Comparison of ENCODE assay signal across 8 mouse cellular contexts in the genomic region with DNA sequence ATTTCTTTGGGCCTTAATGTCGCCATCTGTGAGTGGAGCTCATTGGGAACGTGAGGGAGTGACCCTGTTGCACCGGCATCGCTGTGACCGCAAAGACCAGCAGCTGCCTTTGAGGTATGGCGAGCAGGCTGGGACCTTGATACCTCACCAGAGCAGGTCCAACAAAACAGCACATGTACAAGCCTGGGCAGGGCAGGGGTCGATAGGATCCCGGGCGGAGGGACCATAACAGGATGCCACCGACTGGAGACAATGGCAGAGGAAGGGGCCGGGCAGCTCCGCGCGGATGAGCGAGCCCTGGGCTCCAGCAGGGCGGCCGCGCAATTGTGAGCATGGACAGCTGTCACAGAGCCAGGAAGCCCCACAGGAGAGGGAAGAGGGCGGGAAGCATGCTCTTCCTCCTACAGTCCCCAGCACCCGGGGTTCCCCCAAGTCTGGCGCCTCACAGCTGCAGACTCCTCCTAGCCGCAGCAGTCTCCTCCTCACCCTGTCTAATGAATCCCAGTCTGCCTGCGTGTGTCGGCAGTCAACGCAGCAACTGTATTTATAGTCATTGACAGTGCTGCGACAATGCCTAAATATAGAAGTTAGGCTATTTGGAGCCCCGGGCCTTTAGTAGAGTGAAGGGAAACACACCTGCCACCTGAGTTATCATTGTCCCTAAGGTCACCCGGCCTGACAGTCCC. TPM values are rescaled to one million over a fixed set of nuclear protein-coding genes. Genes with fewer than 3 reads are reported as not detected.
DNase-seq lines count a peak whose midpoint lies in the region; ATAC-seq and TF ChIP-seq lines count a peak whose summit lies in the region.

No protein-coding gene starts in this region.

- H3K4me2 ChIP-seq in hindbrain, embryonic 13.5 days, result peak overlapping the region; percentile 72

- no peak for TF ChIP-seq POLR2A in ES-Bruce4 (IDR thresholded peaks at IDR 0.05; ENCODE audit: insufficient read depth, low read length)
- 0 out of 2 replicates have a peak, but pooled peaks have one; percentile 42 for TF ChIP-seq POLR2A in bone marrow, adult 2 months (IDR thresholded peaks at IDR 0.05; ENCODE audit: borderline replicate concordance, control insufficient read depth, low read depth, low read length)

- H3K9me3 ChIP-seq in ES-Bruce4 (replicated peaks; ENCODE audit: control insufficient read depth, insufficient read depth, low read length, poor library complexity, severe bottlenecking), result no peaks in the 10 kb centered on the region
- no peaks in the 10 kb centered on the region for H3K9me3 ChIP-seq in hindbrain, embryonic 13.5 days

- H3K36me3 ChIP-seq in ES-Bruce4 (ENCODE audit: control insufficient read depth, insufficient read depth, low read length, poor library complexity, severe bottlenecking), result no peaks in the 10 kb centered on the region
- no peaks in the 10 kb centered on the region for H3K36me3 ChIP-seq in hindbrain, embryonic 13.5 days

- under 1% methylated on average over 28 of the region's 28 CpGs for WGBS in bone marrow, adult 2 months
- WGBS in hindbrain, embryonic 13.5 days, result 2% methylated on average over 28 of the region's 28 CpGs

- H3K4me1 ChIP-seq in ES-Bruce4 (ENCODE audit: control insufficient read depth, insufficient read depth, low read length), result peaks cover 4% of the 10 kb centered on the region
- peaks cover 3% of the 10 kb centered on the region; the same call in 1 of the 2 replicates for H3K4me1 ChIP-seq in bone marrow, adult 2 months (ENCODE audit: control insufficient read depth, insufficient read depth, low read length)
- peaks cover 16% of the 10 kb centered on the region for H3K4me1 ChIP-seq in hindbrain, embryonic 13.5 days (replicated peaks)

- no peak for TF ChIP-seq EP300 in ES-Bruce4 (IDR thresholded peaks at IDR 0.05; ENCODE audit: insufficient read depth, low read depth, low read length)

- intact Hi-C loops in left cerebral cortex, postnatal 4 days (cut with DNase I), result no loop called here

- no peak overlapping the region for H3K27ac ChIP-seq in ES-Bruce4 (ENCODE audit: insufficient read depth, low read length)
- peak overlapping the region; percentile 51 for H3K27ac ChIP-seq in bone marrow, adult 2 months (ENCODE audit: control insufficient read depth, insufficient read depth, low read depth, low read length, poor library complexity)
- peak overlapping the region; percentile 62 for H3K27ac ChIP-seq in hindbrain, embryonic 13.5 days

- peak overlapping the region; percentile 44 for H3K9ac ChIP-seq in ES-Bruce4 (ENCODE audit: low read depth, poor library complexity, severe bottlenecking)
- H3K9ac ChIP-seq in hindbrain, embryonic 13.5 days, result peak overlapping the region; percentile 72

- H3K4me3 ChIP-seq in ES-Bruce4 (ENCODE audit: low read depth, low read length), result peak overlapping the region; percentile 38
- H3K4me3 ChIP-seq in bone marrow, adult 2 months (replicated peaks; ENCODE audit: control insufficient read depth, low read depth, low read length), result peak overlapping the region; percentile 0
- peak overlapping the region; percentile 43 for H3K4me3 ChIP-seq in hindbrain, embryonic 13.5 days

- TF ChIP-seq CTCF in ES-Bruce4 (IDR thresholded peaks at IDR 0.05; ENCODE audit: low read depth, low read length), result no peak
- no peak for TF ChIP-seq CTCF in bone marrow, adult 2 months (IDR thresholded peaks at IDR 0.05; ENCODE audit: control insufficient read depth, insufficient read depth, low read length)

- peak; percentile 67 for DNase-seq in gastrocnemius, adult 18-20 months (ENCODE audit: low spot score)
- peak; percentile 54 for DNase-seq in left cerebral cortex, postnatal 4 days
- peak; percentile 37 for DNase-seq in right cerebral cortex, postnatal 25 days
- no peak for DNase-seq in urinary bladder, postnatal 10 days (ENCODE audit: low spot score)

- peak; percentile 80 for ATAC-seq in hindbrain, embryonic 13.5 days (ENCODE audit: low FRiP score)
- ATAC-seq in megakaryocyte progenitor cell, adult 5-6 weeks (replicated peaks; ENCODE audit: poor library complexity), result peak; percentile 62

- no peaks in the 10 kb centered on the region for H3K27me3 ChIP-seq in ES-Bruce4 (ENCODE audit: control insufficient read depth, insufficient read depth, low read length, poor library complexity, severe bottlenecking)
- H3K27me3 ChIP-seq in hindbrain, embryonic 13.5 days, result peaks cover 25% of the 10 kb centered on the region

RNA-seq across cellular contexts. Expression of a gene that starts 6.7 kb away (rescaled TPM):
- 16.8 and 17.5 TPM in 2 replicates for polyA plus RNA-seq in ES-Bruce4 (2011; ENCODE audit: insufficient read depth, insufficient read length, low read depth, missing spikeins)
- 25.3 and 79.2 TPM in 2 replicates for polyA plus RNA-seq in bone marrow, adult 2 months (2011; ENCODE audit: insufficient read depth, insufficient read length, low replicate concordance, missing spikeins)
- total RNA-seq in gastrocnemius, adult 18-20 months (2021), result 10 to 100 TPM; 16.9 to 22.9 TPM
- polyA plus RNA-seq in hindbrain, embryonic 13.5 days (2015; fragmentation: Nextera tagmentation; extraction: Ambion mirVana), result 12.3 and 13.0 TPM in 2 replicates
- total RNA-seq in left cerebral cortex, postnatal 4 days (2021), result 10 to 100 TPM in 1 of 2 experiments, 1 to 10 TPM in 1; 9.4 to 11.5 TPM
- 27.1 and 29.1 TPM in 2 replicates for total RNA-seq in megakaryocyte progenitor cell, adult 5-6 weeks (2015)
- total RNA-seq in megakaryocyte progenitor cell, adult 5-6 weeks (2017), result 19.8 and 30.2 TPM in 2 replicates

RNA-seq across cellular contexts. Expression of a gene that starts 32.8 kb away (rescaled TPM):
- polyA plus RNA-seq in ES-Bruce4 (2011; ENCODE audit: insufficient read depth, insufficient read length, low read depth, missing spikeins), result 117 and 121 TPM in 2 replicates
- polyA plus RNA-seq in bone marrow, adult 2 months (2011; ENCODE audit: insufficient read depth, insufficient read length, low replicate concordance, missing spikeins), result 74.2 and 81.0 TPM in 2 replicates
- total RNA-seq in gastrocnemius, adult 18-20 months (2021), result 10 to 100 TPM; 10.0 to 11.1 TPM
- 116 and 119 TPM in 2 replicates for polyA plus RNA-seq in hindbrain, embryonic 13.5 days (2015; fragmentation: Nextera tagmentation; extraction: Ambion mirVana)
- 10 to 100 TPM; 39.1 to 39.7 TPM for total RNA-seq in left cerebral cortex, postnatal 4 days (2021)
- 119 and 139 TPM in 2 replicates for total RNA-seq in megakaryocyte progenitor cell, adult 5-6 weeks (2015)
- total RNA-seq in megakaryocyte progenitor cell, adult 5-6 weeks (2017), result 121 and 131 TPM in 2 replicates

RNA-seq across cellular contexts. Expression of a gene that starts 48.8 kb away (rescaled TPM):
- polyA plus RNA-seq in ES-Bruce4 (2011; ENCODE audit: insufficient read depth, insufficient read length, low read depth, missing spikeins), result 19.9 and 20.2 TPM in 2 replicates
- polyA plus RNA-seq in bone marrow, adult 2 months (2011; ENCODE audit: insufficient read depth, insufficient read length, low replicate concordance, missing spikeins), result 44.4 and 94.3 TPM in 2 replicates
- 10 to 100 TPM; 23.0 to 24.3 TPM for total RNA-seq in gastrocnemius, adult 18-20 months (2021)
- 20.7 and 23.7 TPM in 2 replicates for polyA plus RNA-seq in hindbrain, embryonic 13.5 days (2015; fragmentation: Nextera tagmentation; extraction: Ambion mirVana)
- total RNA-seq in left cerebral cortex, postnatal 4 days (2021), result 100 to 1,000 TPM in 1 of 2 experiments, 10 to 100 TPM in 1; 98.7 to 107 TPM
- 31.5 and 31.6 TPM in 2 replicates for total RNA-seq in megakaryocyte progenitor cell, adult 5-6 weeks (2015)
- total RNA-seq in megakaryocyte progenitor cell, adult 5-6 weeks (2017), result 62.5 and 78.8 TPM in 2 replicates
